Mouse (Mus musculus) embryonic facial prominence, embryonic 12.5 days (tissue): ENCODE data around the gene Hbb-bs. TPM values are rescaled to one million over a fixed set of nuclear protein-coding genes. Genes with fewer than 3 reads are reported as not detected.
A peak's percentile ranks its signal among the peaks of the same experiment; 100 is the strongest.

Experiments
- ATAC-seq: fragments of 200-750 bp; cut with Nextera tagmentation; 2 replicates; pipeline ENCODE4 v1.8.0; 2017; ENCODE audit not compliant: insufficient number of reproducible peaks, insufficient read depth, low FRiP score, low TSS enrichment
- H3K27ac ChIP-seq: fragments of 300-500 bp; sonication (generic); 2 replicates; pipeline ENCODE4 v1.5.1; 2016; ENCODE audit warnings: mild to moderate bottlenecking
- H3K27me3 ChIP-seq: fragments of 300-500 bp; sonication (generic); 2 replicates; pipeline ENCODE4 v1.6.1; 2016; ENCODE audit warnings: mild to moderate bottlenecking, moderate library complexity
- H3K36me3 ChIP-seq: fragments of 300-500 bp; sonication (generic); 2 replicates; pipeline ENCODE4 v1.6.1; 2016; ENCODE audit warnings: mild to moderate bottlenecking
- H3K4me1 ChIP-seq: fragments of 300-500 bp; sonication (generic); 2 replicates; pipeline ENCODE4 v1.6.1; 2016
- H3K4me2 ChIP-seq: fragments of 300-500 bp; sonication (generic); replicated peaks from 2 replicates; pipeline ENCODE4 v1.6.1; 2016; ENCODE audit warnings: mild to moderate bottlenecking, moderate library complexity
- H3K4me3 ChIP-seq: fragments of 300-500 bp; sonication (generic); 2 replicates; pipeline ENCODE4 v1.5.1; 2016; ENCODE audit warnings: mild to moderate bottlenecking
- H3K9ac ChIP-seq: fragments of 300-500 bp; sonication (generic); 2 replicates; pipeline ENCODE4 v1.6.1; 2016; ENCODE audit warnings: mild to moderate bottlenecking, moderate library complexity
- H3K9me3 ChIP-seq: fragments of 300-500 bp; sonication (generic); 2 replicates; pipeline ENCODE4 v1.6.1; 2016; ENCODE audit warnings: mild to moderate bottlenecking, moderate library complexity
- WGBS: fragments of 180-500 bp; shearing (Covaris S2); methylation state at CpG from one replicate; pipeline ENCODE4 v1.1.7; 2016; 5-methylcytosine and 5-hydroxymethylcytosine counted together
- polyA plus RNA-seq: library from polyadenylated mRNA; unstranded; fragments of >200 nt; fragmentation: Nextera tagmentation; extraction: Ambion mirVana; gene quantifications from 2 replicates; pipeline ENCODE4 v1.2.1, GENCODE M21; 2016

The Hbb-bs gene
- polyA plus RNA-seq, result 706 and 771 TPM in 2 replicates

GRCm38 (mm10) chr7:103827808-103828207, at the start of gene Hbb-bs:
Hbb-bs (minus strand) TSS chr7:103828096.
- H3K9me3 ChIP-seq, result no peaks in the 10 kb centered on the region
- no peak within 1 kb of the TSS for H3K27ac ChIP-seq
- H3K4me1 ChIP-seq, result no peaks in the 10 kb centered on the region
- no peaks in the 10 kb centered on the region for H3K36me3 ChIP-seq
- no peak within 1 kb of the TSS for H3K4me2 ChIP-seq
- H3K4me3 ChIP-seq, result no peak within 1 kb of the TSS
- no peak for ATAC-seq
- no peak within 1 kb of the TSS for H3K9ac ChIP-seq
- WGBS, result 87% methylated on average over 4 of the region's 4 CpGs
- no peaks in the 10 kb centered on the region for H3K27me3 ChIP-seq

GRCm38 (mm10) chr7:103877093-103877492, 49.2 kb upstream of the Hbb-bs start:
- no peak overlapping the region for H3K27ac ChIP-seq
- 84% methylated on average over 2 of the region's 2 CpGs for WGBS
- ATAC-seq, result no peak
- H3K36me3 ChIP-seq, result no peaks in the 10 kb centered on the region
- H3K9ac ChIP-seq, result no peak overlapping the region
- H3K4me2 ChIP-seq, result no peak overlapping the region
- no peaks in the 10 kb centered on the region for H3K4me1 ChIP-seq
- H3K27me3 ChIP-seq, result no peaks in the 10 kb centered on the region
- H3K4me3 ChIP-seq, result no peak overlapping the region
- no peaks in the 10 kb centered on the region for H3K9me3 ChIP-seq

- Histone ChIP-seq H3K27ac (no peak overlapping the region), H3K9me3 (no peaks in the 10 kb centered on the region), H3K36me3 (no peaks in the 10 kb centered on the region), H3K4me2 (no peak overlapping the region), H3K27me3 (no peaks in the 10 kb centered on the region), H3K4me1 (no peaks in the 10 kb centered on the region), H3K9ac (no peak overlapping the region), H3K4me3 (no peak overlapping the region)
- 46% methylated on average over 5 of the region's 5 CpGs for WGBS
- ATAC-seq, result no peak
These were observed 46.6 kb upstream of the Hbb-bs start for GRCm38 (mm10) chr7:103874451-103874850.

- WGBS, result 3% methylated on average over 1 of the region's 1 CpGs
- Histone ChIP-seq H3K36me3 (no peaks in the 10 kb centered on the region), H3K9ac (no peak overlapping the region), H3K27me3 (no peaks in the 10 kb centered on the region), H3K9me3 (no peaks in the 10 kb centered on the region), H3K4me1 (no peaks in the 10 kb centered on the region), H3K4me2 (no peak overlapping the region), H3K4me3 (no peak overlapping the region), H3K27ac (no peak overlapping the region)
- no peak for ATAC-seq
These were observed 45.2 kb upstream of the Hbb-bs start for GRCm38 (mm10) chr7:103873064-103873463.

GRCm38 (mm10) chr7:103870667-103871066, 42.8 kb upstream of the Hbb-bs start:
- Histone ChIP-seq H3K4me1 (no peaks in the 10 kb centered on the region), H3K27ac (no peak overlapping the region), H3K9ac (no peak overlapping the region), H3K4me3 (no peak overlapping the region), H3K27me3 (no peaks in the 10 kb centered on the region), H3K9me3 (no peaks in the 10 kb centered on the region), H3K36me3 (no peaks in the 10 kb centered on the region), H3K4me2 (no peak overlapping the region)
- no peak for ATAC-seq

GRCm38 (mm10) chr7:103865716-103866115, 37.8 kb upstream of the Hbb-bs start:
- no peak overlapping the region for H3K9ac ChIP-seq
- H3K4me1 ChIP-seq, result no peaks in the 10 kb centered on the region
- no peak for ATAC-seq
- H3K4me3 ChIP-seq, result no peak overlapping the region
- no peaks in the 10 kb centered on the region for H3K9me3 ChIP-seq
- no peak overlapping the region for H3K27ac ChIP-seq
- no peak overlapping the region for H3K4me2 ChIP-seq
- no peaks in the 10 kb centered on the region for H3K27me3 ChIP-seq
- no peaks in the 10 kb centered on the region for H3K36me3 ChIP-seq

- no peak overlapping the region for H3K27ac ChIP-seq
- H3K9ac ChIP-seq, result no peak overlapping the region
- no peak for ATAC-seq
- H3K36me3 ChIP-seq, result no peaks in the 10 kb centered on the region
- H3K9me3 ChIP-seq, result no peaks in the 10 kb centered on the region
- WGBS, result 80% methylated on average over 3 of the region's 3 CpGs
- no peaks in the 10 kb centered on the region for H3K4me1 ChIP-seq
- H3K27me3 ChIP-seq, result no peaks in the 10 kb centered on the region
- no peak overlapping the region for H3K4me3 ChIP-seq
- H3K4me2 ChIP-seq, result no peak overlapping the region
These were observed 33.6 kb upstream of the Hbb-bs start for GRCm38 (mm10) chr7:103861531-103861930.

- Histone ChIP-seq H3K27ac (no peak overlapping the region), H3K36me3 (no peaks in the 10 kb centered on the region), H3K9me3 (no peaks in the 10 kb centered on the region), H3K4me1 (no peaks in the 10 kb centered on the region), H3K9ac (no peak overlapping the region), H3K27me3 (no peaks in the 10 kb centered on the region), H3K4me3 (no peak overlapping the region), H3K4me2 (no peak overlapping the region)
- WGBS, result 58% methylated on average over 1 of the region's 1 CpGs
- 0 out of 2 replicates have a peak, but pooled peaks have one; percentile 22 for ATAC-seq
These were observed 33.0 kb upstream of the Hbb-bs start for GRCm38 (mm10) chr7:103860855-103861254.

GRCm38 (mm10) chr7:103859076-103859475, 31.2 kb upstream of the Hbb-bs start:
- Histone ChIP-seq H3K9ac (no peak overlapping the region), H3K4me2 (no peak overlapping the region), H3K4me1 (no peaks in the 10 kb centered on the region), H3K4me3 (no peak overlapping the region), H3K36me3 (no peaks in the 10 kb centered on the region), H3K27me3 (no peaks in the 10 kb centered on the region), H3K27ac (no peak overlapping the region), H3K9me3 (no peaks in the 10 kb centered on the region)
- ATAC-seq, result no peak
- 61% methylated on average over 2 of the region's 2 CpGs for WGBS

- WGBS, result 78% methylated on average over 1 of the region's 1 CpGs
- Histone ChIP-seq H3K4me2 (no peak overlapping the region), H3K9ac (no peak overlapping the region), H3K9me3 (no peaks in the 10 kb centered on the region), H3K4me3 (no peak overlapping the region), H3K36me3 (no peaks in the 10 kb centered on the region), H3K27me3 (no peaks in the 10 kb centered on the region), H3K27ac (no peak overlapping the region), H3K4me1 (no peaks in the 10 kb centered on the region)
- no peak for ATAC-seq
These were observed 26.8 kb upstream of the Hbb-bs start for GRCm38 (mm10) chr7:103854669-103855068.

GRCm38 (mm10) chr7:103853090-103853489, 25.2 kb upstream of the Hbb-bs start, which contains the start of gene Hbb-y:
Hbb-y (minus strand) TSS chr7:103853216.
- Histone ChIP-seq H3K9ac (no peak within 1 kb of the TSS), H3K27me3 (no peaks in the 10 kb centered on the region), H3K9me3 (no peaks in the 10 kb centered on the region), H3K4me1 (no peaks in the 10 kb centered on the region), H3K4me3 (no peak within 1 kb of the TSS), H3K36me3 (no peaks in the 10 kb centered on the region), H3K4me2 (no peak within 1 kb of the TSS), H3K27ac (no peak within 1 kb of the TSS)
- 58% methylated on average over 2 of the region's 2 CpGs for WGBS
- 0 out of 2 replicates have a peak, but pooled peaks have one; percentile 28 for ATAC-seq

- 52% methylated on average over 2 of the region's 2 CpGs for WGBS
- no peaks in the 10 kb centered on the region for H3K9me3 ChIP-seq
These were observed 16.8 kb upstream of the Hbb-bs start for GRCm38 (mm10) chr7:103844525-103845325.

More at GRCm38 (mm10) chr7:103844525-103845325, 16.8 kb upstream of the Hbb-bs start:
- no peaks in the 10 kb centered on the region for H3K27me3 ChIP-seq
- ATAC-seq, result no peak
- H3K4me3 ChIP-seq, result no peak overlapping the region
- H3K4me1 ChIP-seq, result no peaks in the 10 kb centered on the region
- H3K9ac ChIP-seq, result no peak overlapping the region
- no peak overlapping the region for H3K4me2 ChIP-seq
- no peaks in the 10 kb centered on the region for H3K36me3 ChIP-seq
- H3K27ac ChIP-seq, result no peak overlapping the region
